Mouse (Mus musculus) heart, embryonic 11.5 days (tissue): ENCODE results near the gene Rap1b. TPM values are rescaled to one million over a fixed set of nuclear protein-coding genes. Genes with fewer than 3 reads are reported as not detected.

ENCODE experiments used
- ATAC-seq: fragments of 200-750 bp; cut with Nextera tagmentation; replicated peaks from 2 replicates; pipeline ENCODE4 v1.8.0; 2017; ENCODE audit warnings: moderate library complexity; ENCODE audit not compliant: insufficient number of reproducible peaks, low FRiP score, low TSS enrichment
- H3K27ac ChIP-seq: fragments of 300-500 bp; sonication (generic); 2 replicates; pipeline ENCODE4 v1.5.1; 2014; ENCODE audit warnings: mild to moderate bottlenecking, low read depth, low read length
- H3K27me3 ChIP-seq: fragments of 300-500 bp; sonication (generic); 2 replicates; pipeline ENCODE4 v1.6.1; 2014; ENCODE audit warnings: mild to moderate bottlenecking, low read length, mixed read lengths; ENCODE audit not compliant: control insufficient read depth, insufficient read depth
- H3K36me3 ChIP-seq: fragments of 300-500 bp; sonication (generic); 2 replicates; pipeline ENCODE4 v1.6.1; 2014; ENCODE audit warnings: mild to moderate bottlenecking, low read length, moderate library complexity, mixed read lengths; ENCODE audit not compliant: control insufficient read depth, insufficient read depth
- H3K4me1 ChIP-seq: fragments of 300-500 bp; sonication (generic); 2 replicates; pipeline ENCODE4 v1.6.1; 2014; ENCODE audit warnings: low read length; ENCODE audit not compliant: control insufficient read depth, insufficient read depth
- H3K4me2 ChIP-seq: fragments of 300-500 bp; sonication (generic); 2 replicates; pipeline ENCODE4 v1.6.1; 2014; ENCODE audit warnings: mild to moderate bottlenecking, moderate library complexity
- H3K4me3 ChIP-seq: fragments of 300-500 bp; sonication (generic); 2 replicates; pipeline ENCODE4 v1.5.1; 2014; ENCODE audit warnings: low read depth, low read length
- H3K9ac ChIP-seq: fragments of 300-500 bp; sonication (generic); 2 replicates; pipeline ENCODE4 v1.6.1; 2014; ENCODE audit warnings: mild to moderate bottlenecking, low read depth, low read length, moderate library complexity
- H3K9me3 ChIP-seq: fragments of 300-500 bp; sonication (generic); replicated peaks from 2 replicates; pipeline ENCODE4 v1.6.1; 2016; ENCODE audit warnings: low read length; ENCODE audit not compliant: control insufficient read depth
- WGBS: fragments of 180-500 bp; shearing (Covaris S2); extraction: QIAGEN DNeasy Blood & Tissue Kit; methylation state at CpG from one replicate; pipeline ENCODE4 v1.1.7; 2014; ENCODE audit not compliant: insufficient replicate concordance; 5-methylcytosine and 5-hydroxymethylcytosine counted together
- polyA plus RNA-seq: library from polyadenylated mRNA; unstranded; fragments of >200 nt; fragmentation: Nextera tagmentation; extraction: Ambion mirVana; gene quantifications from 2 replicates; pipeline ENCODE4 v1.2.1, GENCODE M21; 2014

Rap1b gene
- polyA plus RNA-seq, 1 experiment from 2014 or later: 137 TPM

- Histone ChIP-seq H3K9me3 (no peaks in the 10 kb centered on the region), H3K36me3 (peaks cover 51% of the 10 kb centered on the region), H3K4me1 (no peaks in the 10 kb centered on the region), H3K9ac (no peak overlapping the region), H3K4me2 (no peak overlapping the region), H3K27me3 (no peaks in the 10 kb centered on the region), H3K27ac (no peak overlapping the region), H3K4me3 (no peak overlapping the region)
- no peak for ATAC-seq
- WGBS: 88% methylated on average over 11 of the region's 11 CpGs
Observed at GRCm38 (mm10) chr10:117765116-117765894, 80.5 kb downstream of the Rap1b start.

GRCm38 (mm10) chr10:117764598-117764997 lies 81.2 kb downstream of the Rap1b start:
- Histone ChIP-seq H3K4me2 (no peak overlapping the region), H3K4me1 (no peaks in the 10 kb centered on the region), H3K27ac (no peak overlapping the region), H3K4me3 (no peak overlapping the region), H3K9me3 (no peaks in the 10 kb centered on the region), H3K9ac (no peak overlapping the region), H3K27me3 (no peaks in the 10 kb centered on the region), H3K36me3 (peaks cover 51% of the 10 kb centered on the region)
- ATAC-seq: no peak
- 94% methylated on average over 6 of the region's 6 CpGs for WGBS

Other genes starting within 250 kb of the Rap1b start
- 2.5 and 4.1 TPM in 2 replicates for gene Cpm, start 216.5 kb downstream of the Rap1b start, polyA plus RNA-seq
- gene Mdm2, start 135.3 kb downstream of the Rap1b start, polyA plus RNA-seq: 54.7 and 62.2 TPM in 2 replicates
- 6.9 and 9.4 TPM in 2 replicates for gene Slc35e3, start 99.7 kb downstream of the Rap1b start, polyA plus RNA-seq
- 56.3 and 68.9 TPM in 2 replicates for gene Nup107, start 53.3 kb downstream of the Rap1b start, polyA plus RNA-seq